Mouse (Mus musculus): ENCODE results near the gene Slc17a5. TPM values are rescaled to one million over a fixed set of nuclear protein-coding genes. Genes with fewer than 3 reads are reported as not detected.

Gene Slc17a5
- polyA plus RNA-seq, 1 experiment from 2014 or later, result 9.9 TPM

GRCm38 (mm10) chr9:78551761-78552160 lies 36.1 kb downstream of the Slc17a5 start:
- no peak for DNase-seq (ENCODE audit: low spot score)
- WGBS, result 82% methylated on average over 4 of the region's 4 CpGs
- Histone ChIP-seq H3K36me3 (peaks cover 17% of the 10 kb centered on the region), H3K9me3 (replicated peaks) (peaks cover 4% of the 10 kb centered on the region; the same call in 1 of the 2 replicates), H3K4me3 (no peak overlapping the region), H3K4me1 (no peaks in the 10 kb centered on the region), H3K27me3 (ENCODE audit: low read depth, poor library complexity, severe bottlenecking) (no peaks in the 10 kb centered on the region), H3K27ac (replicated peaks) (no peak overlapping the region)

DNA sequence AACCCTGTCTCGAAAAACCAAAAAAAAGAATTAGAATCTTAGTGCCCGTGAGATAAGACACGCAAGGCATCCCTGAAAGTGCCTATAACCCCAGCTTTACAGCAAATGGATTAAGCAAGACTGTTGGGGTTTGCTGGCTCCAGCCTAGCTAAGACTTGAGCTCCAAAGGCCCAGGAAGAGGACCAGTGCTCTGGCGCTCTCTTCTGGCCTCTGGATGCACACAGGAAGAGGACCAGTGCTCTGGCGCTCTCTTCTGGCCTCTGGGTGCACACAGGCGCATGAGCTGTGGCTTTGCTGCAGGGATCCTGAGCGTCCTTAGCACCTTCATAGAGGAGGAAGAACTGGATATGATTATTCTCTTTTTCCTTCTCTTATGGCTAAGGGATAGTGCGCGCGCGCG lies 40.1 kb downstream of the Slc17a5 start:
- no peaks in the 10 kb centered on the region for H3K4me1 ChIP-seq
- 78% methylated on average over 12 of the region's 12 CpGs for whole genome bisulfite sequencing
- H3K27ac ChIP-seq (replicated peaks), result no peak overlapping the region
- H3K36me3 ChIP-seq, result peaks cover 13% of the 10 kb centered on the region
- no peak for DNase-seq (ENCODE audit: low spot score)
- H3K27me3 ChIP-seq (ENCODE audit: low read depth, poor library complexity, severe bottlenecking), result no peaks in the 10 kb centered on the region
- no peak overlapping the region for H3K4me3 ChIP-seq
- H3K9me3 ChIP-seq (replicated peaks), result peaks cover 4% of the 10 kb centered on the region; the same call in 1 of the 2 replicates

GRCm38 (mm10) chr9:78546944-78547343 lies 40.9 kb downstream of the Slc17a5 start:
- WGBS, result 88% methylated on average over 7 of the region's 7 CpGs
- H3K9me3 ChIP-seq (replicated peaks), result no peaks in the 10 kb centered on the region
- no peak for DNase-seq (ENCODE audit: low spot score)
- no peaks in the 10 kb centered on the region for H3K27me3 ChIP-seq (ENCODE audit: low read depth, poor library complexity, severe bottlenecking)
- H3K27ac ChIP-seq (replicated peaks), result no peak overlapping the region
- H3K4me1 ChIP-seq, result no peaks in the 10 kb centered on the region
- H3K36me3 ChIP-seq, result peaks cover 6% of the 10 kb centered on the region; the same call in 1 of the 2 replicates
- no peak overlapping the region for H3K4me3 ChIP-seq

- no peaks in the 10 kb centered on the region for H3K9me3 ChIP-seq (replicated peaks)
- WGBS, result 96% methylated on average over 14 of the region's 14 CpGs
- no peak overlapping the region for H3K4me3 ChIP-seq
- no peaks in the 10 kb centered on the region for H3K36me3 ChIP-seq
- H3K4me1 ChIP-seq, result no peaks in the 10 kb centered on the region
- no peak overlapping the region for H3K27ac ChIP-seq (replicated peaks)
- DNase-seq (ENCODE audit: low spot score), result no peak
- H3K27me3 ChIP-seq (ENCODE audit: low read depth, poor library complexity, severe bottlenecking), result no peaks in the 10 kb centered on the region
Measured at GRCm38 (mm10) chr9:78541758-78542157, 46.1 kb downstream of the Slc17a5 start.

DNA sequence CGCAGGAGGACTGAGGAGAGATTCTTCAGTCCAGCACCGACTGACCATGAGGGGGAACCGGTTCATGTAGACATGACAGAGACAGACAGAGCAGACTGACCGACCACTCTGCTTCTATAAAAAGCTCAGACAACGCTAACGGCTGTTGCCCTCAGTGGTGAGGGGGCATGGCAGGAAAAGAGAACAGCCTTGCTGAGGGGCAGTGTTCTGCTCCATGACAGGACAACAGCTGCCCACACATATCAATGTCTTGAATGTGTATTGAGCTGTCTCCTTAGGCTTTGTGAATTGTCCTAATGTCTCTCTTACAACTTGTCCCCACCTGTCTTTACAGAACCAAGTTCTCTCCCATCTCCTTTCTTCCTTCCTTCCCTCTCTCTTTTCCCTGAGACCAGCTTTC lies 49.4 kb downstream of the Slc17a5 start:
- H3K27me3 ChIP-seq (ENCODE audit: low read depth, poor library complexity, severe bottlenecking), result no peaks in the 10 kb centered on the region
- H3K27ac ChIP-seq (replicated peaks), result no peak overlapping the region
- H3K4me3 ChIP-seq, result no peak overlapping the region
- H3K9me3 ChIP-seq (replicated peaks), result no peaks in the 10 kb centered on the region
- DNase-seq (ENCODE audit: low spot score), result no peak
- no peaks in the 10 kb centered on the region for H3K36me3 ChIP-seq
- 75% methylated on average over 6 of the region's 6 CpGs for WGBS
- no peaks in the 10 kb centered on the region for H3K4me1 ChIP-seq

- no peak overlapping the region for H3K27ac ChIP-seq (replicated peaks)
- no peaks in the 10 kb centered on the region for H3K36me3 ChIP-seq
- 91% methylated on average over 9 of the region's 9 CpGs for WGBS
- no peaks in the 10 kb centered on the region for H3K4me1 ChIP-seq
- no peak overlapping the region for H3K4me3 ChIP-seq
- no peak for DNase-seq (ENCODE audit: low spot score)
- no peaks in the 10 kb centered on the region for H3K9me3 ChIP-seq (replicated peaks)
- H3K27me3 ChIP-seq (ENCODE audit: low read depth, poor library complexity, severe bottlenecking), result no peaks in the 10 kb centered on the region
Measured at GRCm38 (mm10) chr9:78537154-78537873, 50.5 kb downstream of the Slc17a5 start.

GRCm38 (mm10) chr9:78534606-78535005 lies 53.2 kb downstream of the Slc17a5 start:
- Histone ChIP-seq H3K4me3 (no peak overlapping the region), H3K36me3 (no peaks in the 10 kb centered on the region), H3K27me3 (ENCODE audit: low read depth, poor library complexity, severe bottlenecking) (no peaks in the 10 kb centered on the region), H3K4me1 (no peaks in the 10 kb centered on the region), H3K27ac (replicated peaks) (no peak overlapping the region), H3K9me3 (replicated peaks) (no peaks in the 10 kb centered on the region)
- 94% methylated on average over 7 of the region's 7 CpGs for WGBS
- no peak for DNase-seq (ENCODE audit: low spot score)

- 88% methylated on average over 18 of the region's 18 CpGs for WGBS
- Histone ChIP-seq H3K4me1 (peaks cover under 1% of the 10 kb centered on the region; the same call in 1 of the 2 replicates), H3K4me3 (no peak overlapping the region), H3K9me3 (replicated peaks) (no peaks in the 10 kb centered on the region), H3K27ac (replicated peaks) (no peak overlapping the region), H3K36me3 (no peaks in the 10 kb centered on the region), H3K27me3 (ENCODE audit: low read depth, poor library complexity, severe bottlenecking) (no peaks in the 10 kb centered on the region)
- DNase-seq (ENCODE audit: low spot score), result no peak
Measured at GRCm38 (mm10) chr9:78533296-78533935, 54.4 kb downstream of the Slc17a5 start.

DNA sequence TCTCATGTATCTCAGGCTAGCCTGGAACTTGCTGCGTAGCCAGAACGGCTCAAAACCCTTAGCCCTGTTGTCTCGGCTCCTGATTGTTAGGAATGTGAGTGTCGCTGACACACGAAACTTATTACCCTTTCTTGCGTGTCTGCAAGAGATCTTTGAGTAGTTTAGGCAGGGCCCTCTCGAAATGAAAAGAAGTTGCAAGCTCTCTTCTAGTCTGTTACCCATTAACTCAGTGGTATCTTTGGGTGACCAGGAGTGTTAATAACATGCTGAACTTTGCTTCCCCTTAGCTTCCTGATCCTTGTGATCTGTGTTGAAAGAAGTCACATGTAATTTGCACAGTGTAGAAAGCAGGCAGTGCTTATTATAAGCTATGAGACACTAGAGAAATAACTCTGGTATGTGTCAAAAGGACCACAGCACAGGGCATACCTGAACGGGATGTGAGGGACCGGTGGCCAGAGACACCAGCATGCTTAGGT lies 55.5 kb downstream of the Slc17a5 start:
- Histone ChIP-seq H3K4me3 (no peak overlapping the region), H3K27me3 (ENCODE audit: low read depth, poor library complexity, severe bottlenecking) (no peaks in the 10 kb centered on the region), H3K9me3 (replicated peaks) (no peaks in the 10 kb centered on the region), H3K27ac (replicated peaks) (no peak overlapping the region), H3K36me3 (no peaks in the 10 kb centered on the region), H3K4me1 (peaks cover 8% of the 10 kb centered on the region)
- WGBS, result 81% methylated on average over 9 of the region's 9 CpGs
- no peak for DNase-seq (ENCODE audit: low spot score)

GRCm38 (mm10) chr9:78531816-78532215 lies 56.0 kb downstream of the Slc17a5 start:
- WGBS, result 73% methylated on average over 5 of the region's 5 CpGs
- no peak overlapping the region for H3K27ac ChIP-seq (replicated peaks)
- DNase-seq (ENCODE audit: low spot score), result no peak

GRCm38 (mm10) chr9:78527767-78528381 lies 60.0 kb downstream of the Slc17a5 start:
- WGBS, result 8% methylated on average over 16 of the region's 16 CpGs
- peak; percentile 84 for DNase-seq (ENCODE audit: low spot score)
- Histone ChIP-seq H3K27me3 (ENCODE audit: low read depth, poor library complexity, severe bottlenecking) (no peaks in the 10 kb centered on the region), H3K4me1 (peaks cover 28% of the 10 kb centered on the region), H3K27ac (replicated peaks) (peak overlapping the region; percentile 90), H3K9me3 (replicated peaks) (no peaks in the 10 kb centered on the region), H3K4me3 (peak overlapping the region; percentile 65), H3K36me3 (peaks cover 34% of the 10 kb centered on the region)

More at GRCm38 (mm10) chr9:78531816-78532215, 56.0 kb downstream of the Slc17a5 start:
- H3K27me3 ChIP-seq (ENCODE audit: low read depth, poor library complexity, severe bottlenecking), result no peaks in the 10 kb centered on the region
- H3K36me3 ChIP-seq, result no peaks in the 10 kb centered on the region
- H3K4me1 ChIP-seq, result peaks cover 14% of the 10 kb centered on the region
- no peak overlapping the region for H3K4me3 ChIP-seq
- no peaks in the 10 kb centered on the region for H3K9me3 ChIP-seq (replicated peaks)

- H3K4me3 ChIP-seq, result peak overlapping the region; percentile 65
- peak; percentile 85 for DNase-seq (ENCODE audit: low spot score)
- H3K27ac ChIP-seq (replicated peaks), result peak overlapping the region; percentile 90
- H3K4me1 ChIP-seq, result peaks cover 28% of the 10 kb centered on the region
- H3K27me3 ChIP-seq (ENCODE audit: low read depth, poor library complexity, severe bottlenecking), result no peaks in the 10 kb centered on the region
- H3K36me3 ChIP-seq, result peaks cover 39% of the 10 kb centered on the region
- H3K9me3 ChIP-seq (replicated peaks), result no peaks in the 10 kb centered on the region
- under 1% methylated on average over 24 of the region's 24 CpGs for WGBS
Measured at GRCm38 (mm10) chr9:78527301-78527761, 60.5 kb downstream of the Slc17a5 start.

Measured in midbrain, embryonic 10.5 days (tissue).